Mouse (Mus musculus) liver, embryonic 14.5 days (tissue): ENCODE measurements at regions not wholly inside any gene's neighbourhood (a gene's known extent, or its start where the extent isn't known, plus 50 kb on each side); places are given as distances from the start of the nearest gene placed in this dataset.

Source experiments
- CTCF ChIP-seq: IDR thresholded peaks from 2 replicates; pipeline ENCODE4 v1.5.1; 2016; ENCODE audit warnings: antibody characterized with exemption, low read depth, control low read depth
- EP300 ChIP-seq: IDR thresholded peaks from 2 replicates; pipeline ENCODE4 v1.6.1; 2016; ENCODE audit warnings: antibody characterized with exemption, low read depth

GRCm38 (mm10) chr12:27657536-27657935 lies 315.2 kb upstream of the Sox11 start:
- TF ChIP-seq EP300 (no peak), CTCF (no peak)
